Mouse (Mus musculus): ENCODE measurements around the gene Ints7.

- TF ChIP-seq CTCF (IDR thresholded peaks at IDR 0.05; ENCODE audit: low read depth, low read length) (no peak), TAL1 (conservative IDR thresholded peaks at IDR 0.05; ENCODE audit: low read depth, low read length) (no peak), GATA1 (IDR thresholded peaks at IDR 0.05; ENCODE audit: borderline replicate concordance, low read length) (no peak)
Observed at GRCm38 (mm10) chr1:191609051-191609450, 33.6 kb downstream of the Ints7 start.

Measured in G1E (cell line).